Mouse (Mus musculus): ENCODE measurements around the gene Gm47985.

The Gm47985 gene

DNA sequence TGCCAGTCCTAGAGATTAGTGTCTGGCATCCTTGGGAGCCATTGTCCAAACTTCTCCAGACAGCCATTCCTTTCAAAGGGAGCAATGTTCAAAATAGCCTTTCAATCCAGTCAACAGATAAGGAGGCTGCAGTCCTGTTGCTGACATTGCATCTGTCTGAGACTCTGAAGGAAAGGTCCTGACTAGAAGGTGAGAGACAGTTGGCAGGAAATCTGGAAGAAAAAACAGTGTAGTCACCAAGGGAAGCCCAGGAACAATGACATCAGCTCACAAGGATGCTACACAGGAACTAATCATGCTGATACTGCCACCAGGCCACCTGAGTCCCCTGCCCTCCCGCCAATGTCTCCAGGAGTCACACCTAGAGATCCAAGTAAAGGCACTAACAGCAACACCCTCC, 41.0 kb downstream of the Gm47985 start:
- no peak for DNase-seq

DNA sequence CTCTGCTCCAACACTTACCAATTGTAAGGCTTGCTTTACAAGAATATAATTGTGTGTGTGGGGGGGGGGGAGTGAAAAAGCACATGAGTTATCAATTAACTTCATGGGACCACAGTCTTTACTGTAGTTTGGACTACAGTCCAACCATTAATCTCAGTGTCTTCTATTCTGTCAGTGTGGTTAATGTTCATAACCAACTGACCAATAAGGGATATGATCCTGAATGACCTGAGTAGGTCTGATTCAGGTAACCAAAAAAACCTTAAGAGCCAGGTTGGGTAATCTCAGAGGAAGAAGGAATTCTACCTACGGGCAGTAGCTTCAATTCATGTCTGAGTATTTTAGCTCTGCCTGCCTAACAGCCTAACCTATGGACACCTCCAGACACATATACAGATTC, 42.2 kb downstream of the Gm47985 start:
- DNase-seq = no peak

DNA sequence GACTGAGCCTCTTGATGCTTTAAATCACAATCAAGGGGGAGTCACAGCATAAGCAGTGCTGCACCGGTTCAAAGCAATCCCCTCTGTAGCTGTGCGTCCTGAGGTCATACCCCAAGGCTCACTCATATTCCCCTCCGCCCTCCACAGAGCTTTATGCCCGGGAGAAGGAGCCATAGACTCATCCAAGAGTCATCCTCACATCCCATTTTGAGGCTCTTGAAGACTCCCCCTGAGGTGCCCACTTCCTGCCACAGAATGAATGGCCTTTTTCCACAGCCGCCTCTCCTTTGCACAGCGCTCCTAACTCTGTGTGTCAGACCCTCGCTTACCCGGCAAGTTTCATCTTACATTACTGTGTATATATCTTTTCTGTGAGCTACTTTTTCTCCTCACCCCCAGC, 45.2 kb downstream of the Gm47985 start:
- no peak for DNase-seq

DNA sequence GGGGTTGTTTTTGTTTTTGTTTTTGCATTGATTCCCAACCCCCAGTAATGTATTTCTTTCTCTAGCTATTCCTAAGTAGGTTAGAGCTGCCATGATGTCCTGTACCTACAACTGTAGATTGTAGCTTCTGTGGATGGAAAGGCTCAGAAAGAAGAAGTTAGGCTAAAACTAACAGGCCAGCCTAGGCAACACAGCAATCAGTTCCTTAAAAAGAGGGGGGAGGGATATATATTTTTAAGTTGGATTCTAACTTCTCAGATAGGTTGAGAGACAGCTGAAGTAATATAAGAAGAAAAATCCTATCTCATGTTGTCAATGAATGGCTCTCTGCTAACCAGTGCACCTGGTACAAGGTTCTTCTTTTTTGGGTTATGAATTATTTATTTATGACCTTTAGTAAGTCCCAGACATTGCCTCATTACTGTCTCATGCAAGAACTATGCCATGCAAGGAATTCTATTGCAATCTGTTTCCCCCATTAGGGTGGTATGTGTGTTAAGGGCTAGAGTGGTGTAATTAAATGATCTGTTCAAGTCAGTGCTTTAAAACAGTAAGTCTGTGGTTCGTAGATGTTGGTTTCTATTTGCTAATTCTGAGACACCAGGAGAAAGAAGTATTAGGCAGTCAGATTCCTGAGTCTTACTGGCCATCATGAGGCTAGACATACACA, 46.1 kb downstream of the Gm47985 start:
- DNase-seq = no peak

DNA sequence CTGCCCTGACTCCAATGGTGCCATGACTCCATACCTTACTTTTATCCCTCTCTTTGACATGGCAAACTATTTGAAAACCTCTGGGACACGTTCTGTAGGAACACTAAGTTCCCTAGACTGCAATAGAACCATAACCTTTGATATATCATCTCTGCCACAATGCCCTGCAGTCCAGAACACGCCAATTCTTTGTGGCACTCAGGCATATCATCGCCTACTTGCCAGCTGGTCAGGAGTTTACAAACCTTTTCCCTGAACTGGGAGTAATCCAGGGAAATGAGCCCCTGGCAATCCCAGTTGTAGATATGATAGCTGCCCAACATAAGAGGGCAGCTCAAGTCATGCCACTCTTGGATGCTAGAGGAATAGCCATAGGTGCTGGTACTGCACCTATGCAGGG, 50.0 kb downstream of the Gm47985 start:
- DNase-seq = no peak

DNA sequence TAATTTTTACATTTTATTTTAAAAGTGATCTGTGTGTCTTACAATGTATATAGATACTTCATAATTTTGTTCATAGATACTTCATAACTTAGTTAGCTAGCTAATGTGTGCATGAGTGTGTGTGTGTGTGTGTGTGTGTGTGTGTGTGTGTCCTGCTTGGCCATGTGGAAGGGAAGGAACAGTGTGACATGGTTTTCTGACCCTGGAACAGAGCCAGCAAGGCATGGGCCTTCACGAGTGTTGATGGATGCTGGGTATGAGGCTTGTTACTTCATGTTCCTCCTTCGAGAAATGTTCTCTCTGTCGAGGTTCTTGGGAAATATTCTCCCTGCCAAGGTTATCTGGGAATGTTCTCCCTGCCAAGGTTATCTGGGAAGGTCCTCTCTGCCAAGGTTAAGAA, 51.4 kb downstream of the Gm47985 start:
- no peak for DNase-seq

Data from kidney, adult 11 months (tissue).